Mouse (Mus musculus) right cerebral cortex, postnatal 10 days (tissue): ENCODE results near the gene Olfr870.
"Not testable (repeated sequence)": the region's sequence is repeated elsewhere in the genome, so short reads cannot be mapped to it uniquely, and the experiment has no call there.

Experiments
- DNase-seq, 2 experiments: peaks; one replicate each; pipeline ENCODE4 v3.0.0; 2021; ENCODE audit warnings: low spot score in 2 of 2

Gene Olfr870

GRCm38 (mm10) chr9:20173957-20174356, at the start of gene Olfr870:
Gene Olfr870, minus strand, starts transcription at chr9:20174057.
- no peak for DNase-seq

GRCm38 (mm10) chr9:20211907-20212306, 38.0 kb upstream of the Olfr870 start, which contains the start of gene Olfr871:
Gene Olfr871, plus strand, starts transcription at chr9:20212207.
- DNase-seq = no peak

- no peak for DNase-seq
Observed at GRCm38 (mm10) chr9:20211477-20211876, 37.6 kb upstream of the Olfr870 start.

GRCm38 (mm10) chr9:20210812-20211211, 37.0 kb upstream of the Olfr870 start:
- no peak for DNase-seq

GRCm38 (mm10) chr9:20203413-20203984, 29.6 kb upstream of the Olfr870 start:
- not testable (repeated sequence) for DNase-seq

- no peak for DNase-seq
Observed at GRCm38 (mm10) chr9:20202131-20202530, 28.3 kb upstream of the Olfr870 start.

GRCm38 (mm10) chr9:20179463-20179862, 5.6 kb upstream of the Olfr870 start:
- no peak for DNase-seq

GRCm38 (mm10) chr9:20149706-20150105, 24.2 kb downstream of the Olfr870 start:
- DNase-seq = no peak

- no peak for DNase-seq
Observed at GRCm38 (mm10) chr9:20128709-20129108, 45.1 kb downstream of the Olfr870 start, which contains the start of gene Olfr869. Gene Olfr869, plus strand, starts transcription at chr9:20129009.
